Mouse (Mus musculus) WW6 (cell line): ENCODE measurements at regions not wholly inside any gene's neighbourhood (a gene's known extent, or its start where the extent isn't known, plus 50 kb on each side); places are given as distances from the start of the nearest gene placed in this dataset.
"Not testable (repeated sequence)": the region's sequence is repeated elsewhere in the genome, so short reads cannot be mapped to it uniquely, and the experiment has no call there.

ENCODE experiments used
- DNase-seq: peaks from one replicate; pipeline ENCODE4 v3.0.0-alpha.2; 2013; ENCODE audit warnings: low read depth, low spot score

- DNase-seq, result no peak
Measured at GRCm38 (mm10) chr2:179112951-179113350, 329.3 kb upstream of the Cdh4 start.

GRCm38 (mm10) chr2:179128018-179128417, 314.2 kb upstream of the Cdh4 start:
- no peak for DNase-seq

- DNase-seq, result no peak
Measured at GRCm38 (mm10) chr2:179128432-179128831, 313.8 kb upstream of the Cdh4 start.

GRCm38 (mm10) chr2:179131004-179131403, 311.2 kb upstream of the Cdh4 start:
- DNase-seq, result no peak

GRCm38 (mm10) chr2:179142313-179142712, 299.9 kb upstream of the Cdh4 start:
- DNase-seq, result no peak

GRCm38 (mm10) chr2:179145726-179146125, 296.5 kb upstream of the Cdh4 start:
- DNase-seq, result no peak

- DNase-seq, result no peak
Measured at GRCm38 (mm10) chr2:179146274-179146673, 296.0 kb upstream of the Cdh4 start.

- no peak for DNase-seq
Measured at GRCm38 (mm10) chr2:179148194-179148593, 294.0 kb upstream of the Cdh4 start.

- DNase-seq, result no peak
Measured at GRCm38 (mm10) chr2:179148667-179149066, 293.6 kb upstream of the Cdh4 start.

- DNase-seq, result no peak
Measured at GRCm38 (mm10) chr2:179158881-179159280, 283.4 kb upstream of the Cdh4 start.

- DNase-seq, result no peak
Measured at GRCm38 (mm10) chr2:179163116-179163515, 279.1 kb upstream of the Cdh4 start.

- DNase-seq, result no peak
Measured at GRCm38 (mm10) chr2:179170157-179170556, 272.1 kb upstream of the Cdh4 start.

- no peak for DNase-seq
Measured at GRCm38 (mm10) chr2:179170608-179171007, 271.6 kb upstream of the Cdh4 start.

- not testable (repeated sequence) for DNase-seq
Measured at GRCm38 (mm10) chr2:179176835-179177530, 265.2 kb upstream of the Cdh4 start.

GRCm38 (mm10) chr2:179181366-179181765, 260.9 kb upstream of the Cdh4 start:
- DNase-seq, result no peak

GRCm38 (mm10) chr2:179182123-179182522, 260.1 kb upstream of the Cdh4 start:
- DNase-seq, result no peak

- no peak for DNase-seq
Measured at GRCm38 (mm10) chr2:179192906-179193496, 249.2 kb upstream of the Cdh4 start.

- DNase-seq, result peak; percentile 57
Measured at GRCm38 (mm10) chr2:179193507-179194160, 248.6 kb upstream of the Cdh4 start.

- DNase-seq, result no peak
Measured at GRCm38 (mm10) chr2:179197471-179197870, 244.8 kb upstream of the Cdh4 start.

- peak; percentile 20 for DNase-seq
Measured at GRCm38 (mm10) chr2:179200495-179200894, 241.7 kb upstream of the Cdh4 start.

GRCm38 (mm10) chr2:179210164-179210805, 231.9 kb upstream of the Cdh4 start:
- no peak for DNase-seq

GRCm38 (mm10) chr2:179216773-179217172, 225.5 kb upstream of the Cdh4 start:
- no peak for DNase-seq
